Mouse (Mus musculus) megakaryocyte, embryonic 14.5 days (primary cell): ENCODE data around the gene Itpripl1.

ENCODE experiments used
- FLI1 ChIP-seq: IDR thresholded peaks from 2 replicates; pipeline ENCODE4 v1.6.1; 2012; ENCODE audit warnings: low read length, inconsistent platforms, mixed read lengths
- GATA1 ChIP-seq: IDR thresholded peaks from 3 replicates; pipeline ENCODE4 v1.6.1; 2012; ENCODE audit warnings: mixed read lengths, low read length, inconsistent platforms, borderline replicate concordance

DNA sequence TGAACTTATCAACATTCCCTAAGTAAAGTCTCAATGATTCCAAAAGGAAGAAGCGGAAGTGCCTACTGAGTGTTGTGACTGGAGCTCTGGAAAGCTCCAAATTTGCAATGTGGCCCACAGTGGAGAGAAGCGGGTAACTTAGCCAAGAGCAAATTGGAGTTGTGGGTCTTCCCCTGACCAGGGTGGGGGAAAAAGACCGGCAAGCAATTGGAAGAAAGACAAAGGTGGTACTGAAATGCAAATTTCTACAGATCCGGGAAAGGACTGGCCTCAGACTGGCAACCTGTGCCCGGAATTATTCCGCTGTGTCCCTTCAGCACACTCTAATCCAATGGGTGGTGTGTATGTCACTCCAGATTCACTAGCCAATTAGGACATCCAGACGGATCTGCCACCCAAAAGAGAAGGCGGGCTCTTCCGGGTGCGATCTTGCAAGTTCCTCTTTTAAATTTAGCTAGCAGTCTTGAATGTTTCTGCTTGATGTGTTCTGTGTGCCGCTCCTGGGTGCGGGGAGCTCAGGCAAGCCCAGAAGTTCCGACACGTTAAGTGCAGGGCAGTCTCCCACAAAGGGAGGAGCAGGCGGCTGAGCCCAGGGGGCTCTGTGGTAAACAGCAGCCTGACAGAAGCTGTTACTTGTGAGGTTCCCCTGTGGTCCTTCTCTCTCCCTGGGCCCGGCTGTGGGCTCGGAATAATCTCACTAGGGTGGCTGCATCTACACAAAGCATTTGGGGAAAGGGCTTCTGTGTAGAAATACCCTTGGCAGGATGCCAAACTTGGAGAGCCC lies 39.5 kb upstream of the Itpripl1 start:
- TF ChIP-seq GATA1, result no peak
- no peak for TF ChIP-seq FLI1
